Mouse (Mus musculus): ENCODE measurements around the gene Crebbp. TPM values are rescaled to one million over a fixed set of nuclear protein-coding genes. Genes with fewer than 3 reads are reported as not detected.
A peak's percentile ranks its signal among the peaks of the same experiment; 100 is the strongest.

The Crebbp gene
- polyA plus RNA-seq, 1 experiment from 2014 or later: 25.6 TPM

- no peak for ATAC-seq
- Histone ChIP-seq H3K4me2 (replicated peaks) (no peak overlapping the region), H3K27ac (no peak overlapping the region), H3K4me3 (replicated peaks) (no peak overlapping the region), H3K9me3 (no peaks in the 10 kb centered on the region), H3K4me1 (replicated peaks) (no peaks in the 10 kb centered on the region), H3K36me3 (peaks cover 20% of the 10 kb centered on the region), H3K9ac (no peak overlapping the region), H3K27me3 (replicated peaks) (no peaks in the 10 kb centered on the region)
- WGBS: 91% methylated on average over 2 of the region's 2 CpGs
Measured at GRCm38 (mm10) chr16:4035575-4035974, 178.2 kb downstream of the Crebbp start.

- Histone ChIP-seq H3K27ac (no peak overlapping the region), H3K4me3 (replicated peaks) (no peak overlapping the region), H3K36me3 (peaks cover 16% of the 10 kb centered on the region), H3K9me3 (no peaks in the 10 kb centered on the region), H3K27me3 (replicated peaks) (no peaks in the 10 kb centered on the region), H3K9ac (no peak overlapping the region), H3K4me2 (replicated peaks) (no peak overlapping the region), H3K4me1 (replicated peaks) (no peaks in the 10 kb centered on the region)
- no peak for ATAC-seq
- WGBS: 85% methylated on average over 3 of the region's 3 CpGs
Measured at GRCm38 (mm10) chr16:4034476-4034875, 179.3 kb downstream of the Crebbp start.

GRCm38 (mm10) chr16:4033971-4034370 lies 179.8 kb downstream of the Crebbp start:
- Histone ChIP-seq H3K4me2 (replicated peaks) (no peak overlapping the region), H3K36me3 (peaks cover 13% of the 10 kb centered on the region), H3K9ac (no peak overlapping the region), H3K4me3 (replicated peaks) (no peak overlapping the region), H3K27me3 (replicated peaks) (no peaks in the 10 kb centered on the region), H3K4me1 (replicated peaks) (no peaks in the 10 kb centered on the region), H3K9me3 (no peaks in the 10 kb centered on the region), H3K27ac (no peak overlapping the region)
- ATAC-seq: no peak
- 79% methylated on average over 5 of the region's 5 CpGs for WGBS

GRCm38 (mm10) chr16:4032341-4032748 lies 181.5 kb downstream of the Crebbp start:
- 69% methylated on average over 6 of the region's 6 CpGs for WGBS
- peak; percentile 46 for ATAC-seq
- H3K27me3 ChIP-seq (replicated peaks): no peaks in the 10 kb centered on the region
- no peaks in the 10 kb centered on the region for H3K36me3 ChIP-seq
- no peaks in the 10 kb centered on the region for H3K4me1 ChIP-seq (replicated peaks)
- H3K4me2 ChIP-seq (replicated peaks): no peak overlapping the region
- no peak overlapping the region for H3K4me3 ChIP-seq (replicated peaks)
- H3K9me3 ChIP-seq: no peaks in the 10 kb centered on the region
- no peak overlapping the region for H3K9ac ChIP-seq
- H3K27ac ChIP-seq: no peak overlapping the region

- no peak overlapping the region for H3K4me2 ChIP-seq (replicated peaks)
- no peak for ATAC-seq
- H3K4me1 ChIP-seq (replicated peaks): no peaks in the 10 kb centered on the region
- H3K27me3 ChIP-seq (replicated peaks): no peaks in the 10 kb centered on the region
- H3K9ac ChIP-seq: no peak overlapping the region
- WGBS: 63% methylated on average over 6 of the region's 6 CpGs
- no peaks in the 10 kb centered on the region for H3K9me3 ChIP-seq
- no peaks in the 10 kb centered on the region for H3K36me3 ChIP-seq
- no peak overlapping the region for H3K27ac ChIP-seq
- H3K4me3 ChIP-seq (replicated peaks): no peak overlapping the region
Measured at GRCm38 (mm10) chr16:4031441-4032274, 182.1 kb downstream of the Crebbp start.

Other genes with a start within 250 kb of the Crebbp start
- gene Nlrc3, start 237.4 kb downstream of the Crebbp start, polyA plus RNA-seq (2015; fragmentation: Nextera tagmentation; extraction: Ambion mirVana): 1.00 and 1.0 TPM in 2 replicates
- 12.5 and 15.1 TPM in 2 replicates for gene Slx4, start 210.2 kb downstream of the Crebbp start, polyA plus RNA-seq (2015; fragmentation: Nextera tagmentation; extraction: Ambion mirVana)
- 2.7 and 2.9 TPM in 2 replicates for gene Dnase1, start 177.1 kb downstream of the Crebbp start, polyA plus RNA-seq (2015; fragmentation: Nextera tagmentation; extraction: Ambion mirVana)
- 115 and 116 TPM in 2 replicates for gene Trap1, start 136.2 kb downstream of the Crebbp start, polyA plus RNA-seq (2015; fragmentation: Nextera tagmentation; extraction: Ambion mirVana)
- gene Adcy9, start 206.5 kb upstream of the Crebbp start, polyA plus RNA-seq (2015; fragmentation: Nextera tagmentation; extraction: Ambion mirVana): 1.5 and 1.7 TPM in 2 replicates